ENCODE assay signal across 8 mouse cellular contexts in the genomic region with DNA sequence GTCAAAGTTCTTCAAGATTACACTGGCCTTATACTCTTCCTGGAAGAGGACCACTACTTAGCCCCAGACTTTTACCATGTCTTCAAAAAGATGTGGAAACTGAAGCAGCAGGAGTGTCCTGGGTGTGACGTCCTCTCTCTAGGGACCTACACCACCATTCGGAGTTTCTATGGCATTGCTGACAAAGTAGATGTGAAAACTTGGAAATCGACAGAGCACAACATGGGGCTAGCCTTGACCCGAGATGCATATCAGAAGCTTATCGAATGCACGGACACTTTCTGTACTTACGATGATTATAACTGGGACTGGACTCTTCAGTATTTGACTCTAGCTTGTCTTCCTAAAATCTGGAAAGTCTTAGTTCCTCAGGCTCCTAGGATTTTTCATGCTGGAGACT. TPM values are rescaled to one million over a fixed set of nuclear protein-coding genes. Genes with fewer than 3 reads are reported as not detected.
DNase-seq lines count a peak whose midpoint lies in the region; ATAC-seq lines count a peak whose summit lies in the region.

No protein-coding gene starts in this region.

- peaks cover 41% of the 10 kb centered on the region for H3K36me3 ChIP-seq in megakaryocyte, embryonic 14.5 days (replicated peaks; ENCODE audit: low read length)
- peaks cover 45% of the 10 kb centered on the region for H3K36me3 ChIP-seq in limb, embryonic 12.5 days
- peaks cover 18% of the 10 kb centered on the region for H3K36me3 ChIP-seq in stomach, embryonic 14.5 days (ENCODE audit: control insufficient read depth, insufficient read depth, low read length)

- no peaks in the 10 kb centered on the region for H3K9me3 ChIP-seq in megakaryocyte, embryonic 14.5 days
- H3K9me3 ChIP-seq in limb, embryonic 12.5 days, result no peaks in the 10 kb centered on the region
- no peaks in the 10 kb centered on the region for H3K9me3 ChIP-seq in stomach, embryonic 14.5 days (ENCODE audit: control insufficient read depth, low read depth, low read length)

- ATAC-seq in megakaryocyte, adult 5-6 weeks (ENCODE audit: poor library complexity, severe bottlenecking), result no peak
- no peak for ATAC-seq in limb, embryonic 12.5 days (ENCODE audit: insufficient number of reproducible peaks, insufficient read depth, low FRiP score, low TSS enrichment, low read depth)
- no peak for ATAC-seq in stomach, embryonic 14.5 days (ENCODE audit: insufficient number of reproducible peaks, insufficient read depth, low FRiP score, low read depth)

- DNase-seq in embryo, embryonic 10 days (ENCODE audit: low spot score), result peak; percentile 3
- no peak for DNase-seq in embryo, embryonic 10.5 days (ENCODE audit: low spot score)
- no peak for DNase-seq in cerebellum, postnatal 10 days
- DNase-seq in testis, postnatal 10 days (ENCODE audit: low spot score), result no peak

- H3K4me2 ChIP-seq in limb, embryonic 12.5 days, result peak overlapping the region; percentile 94
- H3K4me2 ChIP-seq in stomach, embryonic 14.5 days (replicated peaks; ENCODE audit: low read depth, low read length), result peak overlapping the region; percentile 94

- H3K27me3 ChIP-seq in megakaryocyte, embryonic 14.5 days (replicated peaks), result no peaks in the 10 kb centered on the region
- no peaks in the 10 kb centered on the region for H3K27me3 ChIP-seq in limb, embryonic 12.5 days
- H3K27me3 ChIP-seq in stomach, embryonic 14.5 days (ENCODE audit: control insufficient read depth, insufficient read depth, low read length), result no peaks in the 10 kb centered on the region

- peak overlapping the region; percentile 94; the same call in 1 of the 2 replicates for H3K9ac ChIP-seq in limb, embryonic 12.5 days (replicated peaks)
- H3K9ac ChIP-seq in stomach, embryonic 14.5 days (replicated peaks; ENCODE audit: low read depth, low read length), result peak overlapping the region; percentile 84; the same call in 1 of the 2 replicates

- 80% methylated on average over 7 of the region's 7 CpGs for WGBS in limb, embryonic 12.5 days
- 78% methylated on average over 7 of the region's 7 CpGs for WGBS in stomach, embryonic 14.5 days

- no peak overlapping the region for H3K27ac ChIP-seq in limb, embryonic 12.5 days
- no peak overlapping the region for H3K27ac ChIP-seq in stomach, embryonic 14.5 days (ENCODE audit: low read length)

- peak overlapping the region; percentile 98 for H3K4me3 ChIP-seq in megakaryocyte, embryonic 14.5 days (replicated peaks)
- H3K4me3 ChIP-seq in limb, embryonic 12.5 days (replicated peaks), result peak overlapping the region; percentile 91
- peak overlapping the region; percentile 76 for H3K4me3 ChIP-seq in stomach, embryonic 14.5 days (ENCODE audit: low read depth, low read length)

- peaks cover 30% of the 10 kb centered on the region for H3K4me1 ChIP-seq in megakaryocyte, embryonic 14.5 days
- H3K4me1 ChIP-seq in limb, embryonic 12.5 days (replicated peaks), result peaks cover 12% of the 10 kb centered on the region
- peaks cover 15% of the 10 kb centered on the region for H3K4me1 ChIP-seq in stomach, embryonic 14.5 days (ENCODE audit: control insufficient read depth, insufficient read depth, low read length)

RNA-seq across cellular contexts. Expression of a gene that starts 1.4 kb away (rescaled TPM):
- polyA plus RNA-seq in megakaryocyte, embryonic 14.5 days (2012; ENCODE audit: insufficient read depth, low replicate concordance), result 21.6 and 30.4 TPM in 2 replicates
- 82.9 and 91.6 TPM in 2 replicates for total RNA-seq in megakaryocyte, adult 5-6 weeks (2015)
- total RNA-seq in megakaryocyte, adult 5-6 weeks (2017), result 89.3 and 91.9 TPM in 2 replicates
- 48.4 and 53.0 TPM in 2 replicates for polyA plus RNA-seq in limb, embryonic 12.5 days (2016; fragmentation: Nextera tagmentation; extraction: Ambion mirVana)
- 42.6 and 47.0 TPM in 2 replicates for polyA plus RNA-seq in stomach, embryonic 14.5 days (2014; fragmentation: Nextera tagmentation; extraction: Ambion mirVana)

RNA-seq across cellular contexts. Expression of a gene that starts 1.5 kb away (rescaled TPM):
- 6.9 and 62.3 TPM in 2 replicates for polyA plus RNA-seq in megakaryocyte, embryonic 14.5 days (2012; ENCODE audit: insufficient read depth, low replicate concordance)
- total RNA-seq in megakaryocyte, adult 5-6 weeks (2015), result 691 and 759 TPM in 2 replicates
- total RNA-seq in megakaryocyte, adult 5-6 weeks (2017), result 982 and 1,157 TPM in 2 replicates
- polyA plus RNA-seq in limb, embryonic 12.5 days (2016; fragmentation: Nextera tagmentation; extraction: Ambion mirVana), result 555 and 558 TPM in 2 replicates
- 629 and 653 TPM in 2 replicates for polyA plus RNA-seq in stomach, embryonic 14.5 days (2014; fragmentation: Nextera tagmentation; extraction: Ambion mirVana)

RNA-seq across cellular contexts. Expression of a gene that starts 11.5 kb away (rescaled TPM):
- polyA plus RNA-seq in megakaryocyte, embryonic 14.5 days (2012; ENCODE audit: insufficient read depth, low replicate concordance), result 5.9 and 6.8 TPM in 2 replicates
- total RNA-seq in megakaryocyte, adult 5-6 weeks (2015), result 1.8 and 4.7 TPM in 2 replicates
- 18.6 and 18.8 TPM in 2 replicates for total RNA-seq in megakaryocyte, adult 5-6 weeks (2017)
- 37.9 and 40.8 TPM in 2 replicates for polyA plus RNA-seq in limb, embryonic 12.5 days (2016; fragmentation: Nextera tagmentation; extraction: Ambion mirVana)
- 24.3 and 29.6 TPM in 2 replicates for polyA plus RNA-seq in stomach, embryonic 14.5 days (2014; fragmentation: Nextera tagmentation; extraction: Ambion mirVana)

RNA-seq across cellular contexts. Expression of a gene that starts 12.9 kb away (rescaled TPM):
- 0.65 and 2.6 TPM in 2 replicates for polyA plus RNA-seq in megakaryocyte, embryonic 14.5 days (2012; ENCODE audit: insufficient read depth, low replicate concordance)
- 3.7 and 4.4 TPM in 2 replicates for total RNA-seq in megakaryocyte, adult 5-6 weeks (2015)
- total RNA-seq in megakaryocyte, adult 5-6 weeks (2017), result 3.5 and 7.2 TPM in 2 replicates
- 14.6 and 16.0 TPM in 2 replicates for polyA plus RNA-seq in limb, embryonic 12.5 days (2016; fragmentation: Nextera tagmentation; extraction: Ambion mirVana)
- 9.2 and 9.4 TPM in 2 replicates for polyA plus RNA-seq in stomach, embryonic 14.5 days (2014; fragmentation: Nextera tagmentation; extraction: Ambion mirVana)

RNA-seq across cellular contexts. Expression of a gene that starts 16.8 kb away (rescaled TPM):
- 14.7 TPM in 1 of 2 replicates, not detected in the other for polyA plus RNA-seq in megakaryocyte, embryonic 14.5 days (2012; ENCODE audit: insufficient read depth, low replicate concordance)
- total RNA-seq in megakaryocyte, adult 5-6 weeks (2015), result 23.3 and 27.6 TPM in 2 replicates
- 13.3 and 13.7 TPM in 2 replicates for total RNA-seq in megakaryocyte, adult 5-6 weeks (2017)
- 32.0 and 33.2 TPM in 2 replicates for polyA plus RNA-seq in limb, embryonic 12.5 days (2016; fragmentation: Nextera tagmentation; extraction: Ambion mirVana)
- 21.7 and 23.1 TPM in 2 replicates for polyA plus RNA-seq in stomach, embryonic 14.5 days (2014; fragmentation: Nextera tagmentation; extraction: Ambion mirVana)
